Mouse (Mus musculus): ENCODE measurements around the gene Setx. TPM values are rescaled to one million over a fixed set of nuclear protein-coding genes. Genes with fewer than 3 reads are reported as not detected.

The Setx gene
- polyA plus RNA-seq, 1 experiment from 2014 or later: 15.2 TPM

GRCm38 (mm10) chr2:29230191-29230835, 106.3 kb downstream of the Setx start:
- H3K4me1 ChIP-seq: no peaks in the 10 kb centered on the region
- no peak overlapping the region for H3K27ac ChIP-seq
- H3K4me3 ChIP-seq: no peak overlapping the region
- 72% methylated on average over 9 of the region's 9 CpGs for WGBS
- no peaks in the 10 kb centered on the region for H3K9me3 ChIP-seq
- H3K9ac ChIP-seq: no peak overlapping the region
- ATAC-seq (ENCODE audit: insufficient number of reproducible peaks, insufficient read depth, low FRiP score, low TSS enrichment): no peak
- no peaks in the 10 kb centered on the region for H3K27me3 ChIP-seq
- no peak overlapping the region for H3K4me2 ChIP-seq (replicated peaks)
- H3K36me3 ChIP-seq: no peaks in the 10 kb centered on the region

Other genes with a start within 250 kb of the Setx start
- 0.29 and 1.5 TPM in 2 replicates for gene Barhl1, start 207.5 kb upstream of the Setx start, polyA plus RNA-seq (2016; fragmentation: Nextera tagmentation; extraction: Ambion mirVana)
- 0.55 and 0.79 TPM in 2 replicates for gene Cfap77, start 69.1 kb upstream of the Setx start, polyA plus RNA-seq (2016; fragmentation: Nextera tagmentation; extraction: Ambion mirVana)
- gene Ttf1, start 63.9 kb upstream of the Setx start, polyA plus RNA-seq (2016; fragmentation: Nextera tagmentation; extraction: Ambion mirVana): 11.4 and 12.4 TPM in 2 replicates
- gene Ntng2, start 128.8 kb downstream of the Setx start, polyA plus RNA-seq (2016; fragmentation: Nextera tagmentation; extraction: Ambion mirVana): 1.1 and 1.2 TPM in 2 replicates
- 53.7 and 55.9 TPM in 2 replicates for gene Med27, start 222.6 kb downstream of the Setx start, polyA plus RNA-seq (2016; fragmentation: Nextera tagmentation; extraction: Ambion mirVana)